Mouse (Mus musculus): ENCODE results near the gene Dmrtc1b.
"Not testable (repeated sequence)": the region's sequence is repeated elsewhere in the genome, so short reads cannot be mapped to it uniquely, and the experiment has no call there.

The Dmrtc1b gene

GRCm38 (mm10) chrX:102707535-102707934, at the start of gene Dmrtc1b, which contains the start of gene Gm9112:
Gene Dmrtc1b (plus strand): TSS chrX:102707865.
Gene Gm9112 (minus strand): TSS chrX:102707635.
- not testable (repeated sequence) for DNase-seq

GRCm38 (mm10) chrX:102660712-102661111, 47.0 kb upstream of the Dmrtc1b start:
- peak; percentile 7 for DNase-seq

- no peak for DNase-seq
Observed at GRCm38 (mm10) chrX:102666641-102667040, 41.0 kb upstream of the Dmrtc1b start.

GRCm38 (mm10) chrX:102684706-102685105, 23.0 kb upstream of the Dmrtc1b start:
- not testable (repeated sequence) for DNase-seq

GRCm38 (mm10) chrX:102686872-102687271, 20.8 kb upstream of the Dmrtc1b start, which contains the start of gene Gm3880:
Gene Gm3880 (minus strand): TSS chrX:102686972.
- not testable (repeated sequence) for DNase-seq

GRCm38 (mm10) chrX:102689252-102689651, 18.4 kb upstream of the Dmrtc1b start:
- peak; percentile 1 for DNase-seq

GRCm38 (mm10) chrX:102700636-102701035, 7.0 kb upstream of the Dmrtc1b start:
- DNase-seq: peak; percentile 2

- DNase-seq: not testable (repeated sequence)
Observed at GRCm38 (mm10) chrX:102724226-102724625, 16.6 kb downstream of the Dmrtc1b start.
